Mouse (Mus musculus) heart, postnatal 0 days (tissue): ENCODE results near the gene Tbc1d5. TPM values are rescaled to one million over a fixed set of nuclear protein-coding genes. Genes with fewer than 3 reads are reported as not detected.

Source experiments
- ATAC-seq: fragments of 200-750 bp; cut with Nextera tagmentation; 2 replicates; pipeline ENCODE4 v1.8.0; 2017; ENCODE audit warnings: low read depth, moderate number of reproducible peaks, moderate library complexity; ENCODE audit not compliant: insufficient read depth
- DNase-seq: peaks from one replicate; pipeline ENCODE4 v3.0.0-alpha.2; 2016; ENCODE audit warnings: low spot score
- H3K27ac ChIP-seq: fragments of 300-500 bp; sonication (generic); 2 replicates; pipeline ENCODE4 v1.5.1; 2014; ENCODE audit warnings: low read depth, mild to moderate bottlenecking
- H3K27me3 ChIP-seq: fragments of 300-500 bp; sonication (generic); 2 replicates; pipeline ENCODE4 v1.6.1; 2014; ENCODE audit warnings: low read length, mixed read lengths; ENCODE audit not compliant: control insufficient read depth, insufficient read depth
- H3K36me3 ChIP-seq: fragments of 300-500 bp; sonication (generic); replicated peaks from 2 replicates; pipeline ENCODE4 v1.6.1; 2014; ENCODE audit warnings: low read length, mixed read lengths; ENCODE audit not compliant: control insufficient read depth, insufficient read depth
- H3K4me1 ChIP-seq: fragments of 300-500 bp; sonication (generic); 2 replicates; pipeline ENCODE4 v1.6.1; 2014; ENCODE audit warnings: antibody characterized with exemption; ENCODE audit not compliant: control insufficient read depth, insufficient read depth
- H3K4me2 ChIP-seq: fragments of 300-500 bp; sonication (generic); 2 replicates; pipeline ENCODE4 v1.6.1; 2014; ENCODE audit warnings: low read depth, mild to moderate bottlenecking, low read length, moderate library complexity
- H3K4me3 ChIP-seq: fragments of 300-500 bp; sonication (generic); 2 replicates; pipeline ENCODE4 v1.5.1; 2014; ENCODE audit warnings: low read depth, low read length
- H3K9ac ChIP-seq: fragments of 300-500 bp; sonication (generic); replicated peaks from 2 replicates; pipeline ENCODE4 v1.6.1; 2014; ENCODE audit warnings: low read depth, low read length, mixed read lengths
- H3K9me3 ChIP-seq: fragments of 300-500 bp; sonication (generic); replicated peaks from 2 replicates; pipeline ENCODE4 v1.6.1; 2016; ENCODE audit warnings: low read length; ENCODE audit not compliant: control insufficient read depth
- CTCF ChIP-seq: IDR thresholded peaks from 2 replicates; pipeline ENCODE4 v1.5.1; 2016; ENCODE audit warnings: antibody characterized with exemption, control low read depth, low read depth
- EP300 ChIP-seq: IDR thresholded peaks from 2 replicates; pipeline ENCODE4 v1.6.1; 2016; ENCODE audit warnings: antibody characterized with exemption, low read depth
- WGBS: fragments of 180-500 bp; shearing (Covaris S2); extraction: QIAGEN DNeasy Blood & Tissue Kit; methylation state at CpG from one replicate; pipeline ENCODE4 v1.1.7; 2014; 5-methylcytosine and 5-hydroxymethylcytosine counted together
- polyA plus RNA-seq: library from polyadenylated mRNA; unstranded; fragments of >200 nt; fragmentation: Nextera tagmentation; extraction: Ambion mirVana; gene quantifications from 2 replicates; pipeline ENCODE4 v1.2.1, GENCODE M21; 2015
- total RNA-seq: library from RNA; depleted of rRNA; stranded (reverse); fragments of >200 nt; gene quantifications from 2 replicates; pipeline ENCODE4 v1.2.3, GENCODE M21; 2014; ENCODE audit warnings: low replicate concordance

Gene Tbc1d5
- total and polyA plus RNA-seq, 2 experiments from 2014 or later, result 4.9 to 40.9 TPM

DNA sequence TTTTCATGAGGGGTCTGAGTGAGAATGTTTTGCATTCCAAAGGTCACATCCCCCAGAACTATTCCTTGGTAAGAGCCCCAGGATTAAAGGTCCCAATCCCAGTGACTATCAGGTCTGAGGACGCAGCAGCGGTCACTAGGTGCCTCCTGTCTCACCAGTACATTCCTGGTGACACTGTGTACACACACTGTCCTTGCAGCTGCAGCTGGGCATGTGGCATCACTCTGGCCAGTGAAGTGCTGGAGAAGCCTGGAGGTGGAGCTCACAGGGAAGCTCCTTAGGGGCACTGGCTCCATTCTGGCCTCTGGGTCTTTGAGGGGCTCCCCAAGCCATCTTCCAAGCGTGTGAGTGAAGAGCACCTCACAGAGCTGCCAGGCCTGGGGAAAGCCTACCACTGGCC is 427.2 kb downstream of the Tbc1d5 start:
- H3K27ac ChIP-seq, result peak overlapping the region; percentile 2; the same call in 1 of the 2 replicates
- 71% methylated on average over 3 of the region's 3 CpGs for WGBS
- no peaks in the 10 kb centered on the region for H3K27me3 ChIP-seq
- H3K4me2 ChIP-seq, result no peak overlapping the region
- H3K36me3 ChIP-seq, result peaks cover 10% of the 10 kb centered on the region; the same call in 1 of the 2 replicates
- TF ChIP-seq CTCF (no peak), EP300 (no peak)
- H3K9ac ChIP-seq, result no peak overlapping the region
- ATAC-seq (0 out of 2 replicates have a peak, but pooled peaks have one; percentile 15), DNase-seq (no peak)
- H3K4me1 ChIP-seq, result peaks cover 22% of the 10 kb centered on the region; the same call in 1 of the 2 replicates
- no peak overlapping the region for H3K4me3 ChIP-seq
- no peaks in the 10 kb centered on the region for H3K9me3 ChIP-seq

DNA sequence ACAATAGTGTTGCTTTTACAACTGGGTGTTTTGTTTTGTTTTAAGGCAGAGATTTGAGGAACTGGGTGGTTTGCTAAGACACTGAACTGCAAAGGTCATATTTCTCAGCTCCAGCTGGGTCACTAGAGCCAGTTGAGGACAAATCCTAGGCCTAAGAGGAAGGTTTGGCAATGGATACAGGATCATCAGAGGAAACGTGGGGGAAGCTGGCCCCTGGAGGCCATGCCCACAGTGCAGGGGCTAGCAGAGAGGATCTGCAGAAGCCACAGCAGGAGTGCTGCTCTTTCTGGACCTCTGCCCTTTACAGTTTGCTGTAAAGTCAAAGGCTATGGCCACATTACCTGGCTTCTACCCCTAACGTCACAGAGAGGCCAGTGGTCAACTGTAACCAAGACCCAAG is 428.3 kb downstream of the Tbc1d5 start:
- WGBS, result 64% methylated on average over 2 of the region's 2 CpGs
- Histone ChIP-seq H3K9ac (no peak overlapping the region), H3K4me1 (peaks cover 22% of the 10 kb centered on the region; the same call in 1 of the 2 replicates), H3K9me3 (no peaks in the 10 kb centered on the region), H3K36me3 (0 out of 2 replicates have a peak, but pooled peaks cover 3% of the 10 kb centered on the region), H3K27me3 (no peaks in the 10 kb centered on the region), H3K4me2 (no peak overlapping the region), H3K27ac (no peak overlapping the region), H3K4me3 (no peak overlapping the region)
- DNase-seq (no peak), ATAC-seq (no peak)
- no peak for TF ChIP-seq CTCF
- no peak for TF ChIP-seq EP300

- H3K36me3 ChIP-seq, result peaks cover 16% of the 10 kb centered on the region; the same call in 1 of the 2 replicates
- no peaks in the 10 kb centered on the region for H3K9me3 ChIP-seq
- no peak overlapping the region for H3K4me2 ChIP-seq
- H3K4me1 ChIP-seq, result peaks cover 15% of the 10 kb centered on the region
- 66% methylated on average over 6 of the region's 6 CpGs for whole genome bisulfite sequencing
- ATAC-seq, result no peak
- DNase-seq, result no peak
- no peak for TF ChIP-seq EP300
- no peak for TF ChIP-seq CTCF
- H3K4me3 ChIP-seq, result no peak overlapping the region
- H3K27ac ChIP-seq, result no peak overlapping the region
- H3K9ac ChIP-seq, result no peak overlapping the region
- H3K27me3 ChIP-seq, result no peaks in the 10 kb centered on the region
These were observed 437.8 kb downstream of the Tbc1d5 start for GRCm38 (mm10) chr17:50741386-50741785.

DNA sequence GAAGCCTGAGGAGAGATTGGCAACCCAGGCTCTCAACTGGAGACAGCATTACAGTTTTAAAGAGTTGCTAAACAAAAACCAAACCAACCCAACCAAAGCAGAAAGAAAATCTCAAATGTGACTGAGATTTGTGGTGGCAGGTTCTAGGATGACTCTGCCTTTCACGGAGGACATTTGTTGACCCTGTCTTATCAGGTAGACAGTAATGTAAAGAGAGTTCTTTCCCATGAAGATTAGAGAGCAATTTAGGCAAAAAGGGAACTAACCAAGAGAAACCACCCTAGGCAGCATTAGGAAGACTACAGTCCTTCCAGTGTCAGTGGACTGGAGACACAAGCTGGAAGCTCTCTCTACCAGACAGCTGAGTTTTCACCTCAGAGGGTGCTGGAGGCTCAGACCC is 438.3 kb downstream of the Tbc1d5 start:
- no peak overlapping the region for H3K9ac ChIP-seq
- H3K4me2 ChIP-seq, result no peak overlapping the region
- ATAC-seq (no peak), DNase-seq (no peak)
- no peaks in the 10 kb centered on the region for H3K9me3 ChIP-seq
- 40% methylated on average over 1 of the region's 1 CpGs for WGBS
- TF ChIP-seq EP300 (no peak), CTCF (no peak)
- no peak overlapping the region for H3K27ac ChIP-seq
- no peak overlapping the region for H3K4me3 ChIP-seq
- peaks cover 20% of the 10 kb centered on the region for H3K4me1 ChIP-seq
- H3K36me3 ChIP-seq, result peaks cover 16% of the 10 kb centered on the region; the same call in 1 of the 2 replicates
- H3K27me3 ChIP-seq, result no peaks in the 10 kb centered on the region

DNA sequence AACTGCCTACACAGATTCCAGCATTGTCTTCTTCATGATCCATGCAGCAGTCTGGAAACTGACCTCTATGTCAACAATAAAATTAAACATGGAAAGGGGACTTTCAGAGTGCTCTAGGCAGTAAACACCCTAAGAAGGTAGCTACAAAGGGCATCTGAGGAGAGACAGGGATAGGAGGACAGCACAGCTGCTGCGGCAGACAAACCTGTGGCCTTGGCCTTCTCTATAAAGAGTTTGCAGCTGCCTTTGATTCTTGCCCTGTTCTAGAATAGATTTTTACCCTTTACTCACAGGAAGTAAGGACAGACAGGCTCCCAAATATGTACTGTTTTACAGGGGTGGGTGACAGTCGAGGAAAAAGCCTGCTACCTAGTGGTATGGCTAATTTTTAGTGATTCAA is 440.7 kb downstream of the Tbc1d5 start:
- Histone ChIP-seq H3K4me3 (no peak overlapping the region), H3K9ac (no peak overlapping the region), H3K36me3 (peaks cover 16% of the 10 kb centered on the region; the same call in 1 of the 2 replicates), H3K9me3 (no peaks in the 10 kb centered on the region), H3K27ac (no peak overlapping the region), H3K4me2 (no peak overlapping the region), H3K4me1 (peaks cover 32% of the 10 kb centered on the region), H3K27me3 (no peaks in the 10 kb centered on the region)
- ATAC-seq (no peak), DNase-seq (no peak)
- TF ChIP-seq EP300 (no peak), CTCF (no peak)
- 83% methylated on average over 2 of the region's 2 CpGs for WGBS

GRCm38 (mm10) chr17:50737068-50737467 is 442.1 kb downstream of the Tbc1d5 start:
- Histone ChIP-seq H3K36me3 (peaks cover 16% of the 10 kb centered on the region; the same call in 1 of the 2 replicates), H3K27me3 (no peaks in the 10 kb centered on the region), H3K4me1 (peaks cover 32% of the 10 kb centered on the region), H3K27ac (peak overlapping the region; percentile 82), H3K9me3 (no peaks in the 10 kb centered on the region), H3K9ac (no peak overlapping the region), H3K4me3 (no peak overlapping the region), H3K4me2 (no peak overlapping the region)
- TF ChIP-seq CTCF (no peak), EP300 (no peak)
- peak; percentile 13 for ATAC-seq
- 14% methylated on average over 2 of the region's 2 CpGs for WGBS
- DNase-seq, result no peak
